Mouse (Mus musculus): Measurements from ENCODE around the gene RPS10-NUDT3.

GRCm38 (mm10) chr17:27575116-27575776 is 59.8 kb downstream of the RPS10-NUDT3 start:
- no peak for TF ChIP-seq HCFC1 (IDR thresholded peaks at IDR 0.05; ENCODE audit: borderline replicate concordance, insufficient read depth, low read length)
- TF ChIP-seq ZNF384 (IDR thresholded peaks at IDR 0.05; ENCODE audit: low read depth, low read length): no peak
- TF ChIP-seq ZC3H11A (IDR thresholded peaks at IDR 0.05; ENCODE audit: borderline replicate concordance, low read depth, low read length): no peak
- no peak for TF ChIP-seq CHD2 (IDR thresholded peaks at IDR 0.05; ENCODE audit: low read depth, low read length)
- TF ChIP-seq MAFK (IDR thresholded peaks at IDR 0.05; ENCODE audit: insufficient read depth, low read depth, low read length): no peak
